In the genomic region with DNA sequence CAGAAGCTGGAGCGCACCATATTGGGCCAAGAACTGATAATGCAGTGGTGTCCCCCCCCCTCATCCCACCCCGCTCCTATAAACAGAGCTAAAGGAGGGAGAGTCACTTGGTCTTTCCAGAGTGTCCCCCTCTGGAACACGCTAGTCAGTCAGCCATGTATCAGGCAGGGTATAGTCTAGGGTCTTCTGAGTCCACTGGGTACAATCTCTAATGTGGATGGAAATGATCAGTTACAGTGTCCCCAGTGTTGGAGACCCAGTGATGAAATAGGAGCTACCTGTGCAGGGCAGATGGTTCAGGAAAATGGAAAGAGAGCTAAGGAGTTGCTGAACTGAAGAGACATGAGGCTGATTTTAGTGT, we compare ENCODE assay signal across 7 mouse cellular contexts. TPM values are rescaled to one million over a fixed set of nuclear protein-coding genes. Genes with fewer than 3 reads are reported as not detected.
DNase-seq lines count a peak whose midpoint lies in the region; ATAC-seq and TF ChIP-seq lines count a peak whose summit lies in the region.

No protein-coding gene starts in this region.

- H3K4me3 ChIP-seq in liver, adult 2 months (ENCODE audit: insufficient read depth, low read depth, low read length) = no peak overlapping the region
- peak overlapping the region; percentile 96 for H3K4me3 ChIP-seq in forebrain, embryonic 10.5 days
- H3K4me3 ChIP-seq in limb, embryonic 11.5 days (ENCODE audit: low read depth, low read length) = peak overlapping the region; percentile 92
- peak overlapping the region; percentile 85 for H3K4me3 ChIP-seq in small intestine, adult 2 months (ENCODE audit: low read depth, low read length)

- TF ChIP-seq CTCF in liver, adult 2 months (IDR thresholded peaks at IDR 0.05; ENCODE audit: low read depth, low read length) = no peak
- TF ChIP-seq CTCF in small intestine, adult 2 months (IDR thresholded peaks at IDR 0.05; ENCODE audit: extremely low read depth, insufficient read length, insufficient replicate concordance, low read depth, low read length) = no peak

- DNase-seq in liver, adult 2 months (ENCODE audit: extremely low read depth, low read depth, low spot score) = no peak
- no peak for DNase-seq in liver
- no peak for DNase-seq in forebrain, embryonic 10.5 days (ENCODE audit: extremely low spot score, low spot score)
- no peak for DNase-seq in limb, embryonic 11.5 days (ENCODE audit: low spot score)
- no peak for DNase-seq in thymus, postnatal 4 days
- no peak for DNase-seq in cerebellum, adult 11 months

- H3K9ac ChIP-seq in liver, adult 2 months (ENCODE audit: low read depth, low read length) = no peak overlapping the region
- H3K9ac ChIP-seq in limb, embryonic 11.5 days (ENCODE audit: low read length) = no peak overlapping the region

- no peaks in the 10 kb centered on the region for H3K9me3 ChIP-seq in forebrain, embryonic 10.5 days
- no peaks in the 10 kb centered on the region for H3K9me3 ChIP-seq in limb, embryonic 11.5 days (ENCODE audit: control insufficient read depth, low read length)

- no peak for TF ChIP-seq POLR2A in liver, adult 2 months (IDR thresholded peaks at IDR 0.05; ENCODE audit: extremely low read depth, insufficient read depth, low read length)
- no peak for TF ChIP-seq POLR2A in small intestine, adult 2 months (IDR thresholded peaks at IDR 0.05; ENCODE audit: low read depth, low read length)

- peaks cover 29% of the 10 kb centered on the region for H3K4me1 ChIP-seq in liver, adult 2 months (ENCODE audit: control insufficient read depth, insufficient read depth, low read length)
- H3K4me1 ChIP-seq in forebrain, embryonic 10.5 days = peaks cover 27% of the 10 kb centered on the region
- H3K4me1 ChIP-seq in limb, embryonic 11.5 days (ENCODE audit: control insufficient read depth, insufficient read depth, low read length) = peaks cover 11% of the 10 kb centered on the region
- H3K4me1 ChIP-seq in small intestine, adult 2 months (ENCODE audit: control insufficient read depth, insufficient read depth, insufficient read length, low read length) = peaks cover 18% of the 10 kb centered on the region

- no peaks in the 10 kb centered on the region for H3K27me3 ChIP-seq in liver, adult 2 months (ENCODE audit: control insufficient read depth, insufficient read depth, low read length)
- H3K27me3 ChIP-seq in forebrain, embryonic 10.5 days (ENCODE audit: poor library complexity, severe bottlenecking) = peaks cover 25% of the 10 kb centered on the region
- H3K27me3 ChIP-seq in limb, embryonic 11.5 days (ENCODE audit: control insufficient read depth, insufficient read depth, low read length) = no peaks in the 10 kb centered on the region
- no peaks in the 10 kb centered on the region for H3K27me3 ChIP-seq in small intestine, adult 2 months (ENCODE audit: control insufficient read depth, insufficient read depth, low read length)

- ATAC-seq in limb, embryonic 11.5 days (ENCODE audit: insufficient number of reproducible peaks, low FRiP score, low TSS enrichment, low read depth) = no peak

- peaks cover 32% of the 10 kb centered on the region; the same call in 1 of the 2 replicates for H3K79me2 ChIP-seq in liver, adult 2 months (ENCODE audit: control insufficient read depth, insufficient read depth, low read length)

- 37% methylated on average over 3 of the region's 3 CpGs for WGBS in liver, adult 2 months
- 36% methylated on average over 3 of the region's 3 CpGs for WGBS in forebrain, embryonic 10.5 days
- 38% methylated on average over 3 of the region's 3 CpGs for WGBS in limb, embryonic 11.5 days
- WGBS in small intestine, adult 2 months = 28% methylated on average over 3 of the region's 3 CpGs

- peak overlapping the region; percentile 90; the same call in 1 of the 2 replicates for H3K4me2 ChIP-seq in limb, embryonic 11.5 days (ENCODE audit: low read depth, severe bottlenecking)

- H3K27ac ChIP-seq in liver, adult 2 months (replicated peaks; ENCODE audit: insufficient read depth, low read depth, low read length) = peak overlapping the region; percentile 16; the same call in 1 of the 2 replicates
- H3K27ac ChIP-seq in forebrain, embryonic 10.5 days = peak overlapping the region; percentile 94
- H3K27ac ChIP-seq in limb, embryonic 11.5 days (replicated peaks; ENCODE audit: low read depth, low read length) = no peak overlapping the region
- H3K27ac ChIP-seq in small intestine, adult 2 months (ENCODE audit: insufficient read depth, low read depth, low read length) = no peak overlapping the region

- H3K36me3 ChIP-seq in liver, adult 2 months (ENCODE audit: control insufficient read depth, insufficient read depth, low read length) = no peaks in the 10 kb centered on the region
- peaks cover under 1% of the 10 kb centered on the region; the same call in 1 of the 2 replicates for H3K36me3 ChIP-seq in forebrain, embryonic 10.5 days (replicated peaks)
- H3K36me3 ChIP-seq in limb, embryonic 11.5 days (ENCODE audit: control insufficient read depth, insufficient read depth, low read length) = no peaks in the 10 kb centered on the region
- H3K36me3 ChIP-seq in small intestine, adult 2 months (ENCODE audit: control insufficient read depth, insufficient read depth, low read length) = no peaks in the 10 kb centered on the region

RNA-seq across cellular contexts. Expression of a gene that starts 0.3 kb away (rescaled TPM):
- total RNA-seq in liver, adult 2 months (2014; rRNA removed) = 69.7 and 80.9 TPM in 2 replicates
- 134 and 145 TPM in 2 replicates for polyA plus RNA-seq in liver, adult 2 months (2012; rRNA removed)
- 202 and 205 TPM in 2 replicates for polyA plus RNA-seq in forebrain, embryonic 10.5 days (2016; fragmentation: Nextera tagmentation; extraction: Ambion mirVana)
- 208 and 216 TPM in 2 replicates for polyA plus RNA-seq in limb, embryonic 11.5 days (2014; fragmentation: Nextera tagmentation; extraction: Ambion mirVana)
- polyA plus RNA-seq in small intestine, adult 2 months (2012; rRNA removed) = 43.8 and 78.5 TPM in 2 replicates

RNA-seq across cellular contexts. Expression of a gene that starts 38.9 kb away (rescaled TPM):
- total RNA-seq in liver, adult 2 months (2014; rRNA removed) = 124 and 153 TPM in 2 replicates
- 121 and 149 TPM in 2 replicates for polyA plus RNA-seq in liver, adult 2 months (2012; rRNA removed)
- polyA plus RNA-seq in forebrain, embryonic 10.5 days (2016; fragmentation: Nextera tagmentation; extraction: Ambion mirVana) = 301 and 303 TPM in 2 replicates
- polyA plus RNA-seq in limb, embryonic 11.5 days (2014; fragmentation: Nextera tagmentation; extraction: Ambion mirVana) = 332 and 352 TPM in 2 replicates
- polyA plus RNA-seq in small intestine, adult 2 months (2012; rRNA removed) = 90.9 and 104 TPM in 2 replicates

Comparison
In these comparisons a context has a peak if more than half of its experiments do, and no peak if none do; other contexts are left out.
1. H3K27ac ChIP-seq: peak in liver, adult 2 months (single experiment) and forebrain, embryonic 10.5 days (single experiment); none in limb, embryonic 11.5 days (single experiment) and small intestine, adult 2 months (single experiment).